Mouse (Mus musculus) erythroblast, embryonic 14.5 days (primary cell): ENCODE data around the gene Hsbp1. TPM values are rescaled to one million over a fixed set of nuclear protein-coding genes. Genes with fewer than 3 reads are reported as not detected.
"Not testable (repeated sequence)": the region's sequence is repeated elsewhere in the genome, so short reads cannot be mapped to it uniquely, and the experiment has no call there.

Experiments
- H3K27me3 ChIP-seq: 2 replicates; pipeline ENCODE4 v1.6.1; 2012; ENCODE audit warnings: inconsistent platforms; ENCODE audit not compliant: control insufficient read depth
- H3K36me3 ChIP-seq: 2 replicates; pipeline ENCODE4 v1.6.1; 2012; ENCODE audit warnings: mild to moderate bottlenecking, inconsistent platforms; ENCODE audit not compliant: control insufficient read depth
- H3K4me1 ChIP-seq: 2 replicates; pipeline ENCODE4 v1.6.1; 2012; ENCODE audit warnings: inconsistent platforms; ENCODE audit not compliant: control insufficient read depth
- H3K4me3 ChIP-seq: replicated peaks from 2 replicates; pipeline ENCODE3; 2012; ENCODE audit warnings: moderate library complexity, mild to moderate bottlenecking, inconsistent platforms
- H3K9me3 ChIP-seq: 2 replicates; pipeline ENCODE4 v1.6.1; 2012; ENCODE audit warnings: low read length, inconsistent platforms, mixed read lengths; ENCODE audit not compliant: control insufficient read depth
- GATA1 ChIP-seq: IDR thresholded peaks from 2 replicates; pipeline ENCODE4 v1.6.1; 2012; ENCODE audit warnings: low read length, inconsistent platforms, mixed read lengths
- TAL1 ChIP-seq: IDR thresholded peaks from 3 replicates; pipeline ENCODE4 v1.6.1; 2012; ENCODE audit warnings: low read length, inconsistent platforms, mixed read lengths
- polyA plus RNA-seq: library from polyadenylated mRNA; stranded (reverse); fragments of >175 nt; gene quantifications from 2 replicates; pipeline ENCODE4 v1.2.3, GENCODE M21; 2012

Hsbp1 gene
- 1.7 and 1.9 TPM in 2 replicates for polyA plus RNA-seq

GRCm38 (mm10) chr8:119344190-119344856, at the start of gene Hsbp1:
Gene Hsbp1 (plus strand): TSS chr8:119344488.
- Histone ChIP-seq H3K4me1 (peaks cover 22% of the 10 kb centered on the region), H3K4me3 (peak within 1 kb of the TSS; percentile 70), H3K27me3 (peaks cover 4% of the 10 kb centered on the region; the same call in 1 of the 2 replicates), H3K36me3 (peaks cover 30% of the 10 kb centered on the region), H3K9me3 (peaks cover 18% of the 10 kb centered on the region)
- TF ChIP-seq TAL1, result no peak

- Histone ChIP-seq H3K4me3 (no peak overlapping the region), H3K27me3 (no peaks in the 10 kb centered on the region; the same call in 1 of the 2 replicates), H3K9me3 (peaks cover 41% of the 10 kb centered on the region), H3K36me3 (no peaks in the 10 kb centered on the region), H3K4me1 (no peaks in the 10 kb centered on the region)
- TF ChIP-seq GATA1 (no peak), TAL1 (no peak)
Observed at GRCm38 (mm10) chr8:119295477-119295876, 48.8 kb upstream of the Hsbp1 start.

- peaks cover 53% of the 10 kb centered on the region for H3K9me3 ChIP-seq
- not testable (repeated sequence) for H3K4me1 ChIP-seq, H3K27me3 ChIP-seq, H3K4me3 ChIP-seq, H3K36me3 ChIP-seq
Observed at GRCm38 (mm10) chr8:119297752-119298151, 46.5 kb upstream of the Hsbp1 start.

- TF ChIP-seq GATA1, result no peak
- TF ChIP-seq TAL1, result no peak
- no peaks in the 10 kb centered on the region for H3K36me3 ChIP-seq
- no peaks in the 10 kb centered on the region; the same call in 1 of the 2 replicates for H3K27me3 ChIP-seq
- H3K4me3 ChIP-seq, result no peak overlapping the region
- no peaks in the 10 kb centered on the region for H3K4me1 ChIP-seq
- peaks cover 62% of the 10 kb centered on the region for H3K9me3 ChIP-seq
Observed at GRCm38 (mm10) chr8:119300335-119300734, 44.0 kb upstream of the Hsbp1 start.

- peaks cover 57% of the 10 kb centered on the region for H3K9me3 ChIP-seq
Observed at GRCm38 (mm10) chr8:119304196-119304595, 40.1 kb upstream of the Hsbp1 start.

GRCm38 (mm10) chr8:119311412-119311811, 32.9 kb upstream of the Hsbp1 start:
- Histone ChIP-seq H3K27me3 (no peaks in the 10 kb centered on the region), H3K4me1 (no peaks in the 10 kb centered on the region), H3K9me3 (peaks cover 7% of the 10 kb centered on the region), H3K4me3 (no peak overlapping the region), H3K36me3 (no peaks in the 10 kb centered on the region)
- TF ChIP-seq GATA1 (no peak), TAL1 (no peak)

More at GRCm38 (mm10) chr8:119304196-119304595, 40.1 kb upstream of the Hsbp1 start:
- Histone ChIP-seq H3K27me3 (no peaks in the 10 kb centered on the region; the same call in 1 of the 2 replicates), H3K4me3 (no peak overlapping the region), H3K36me3 (no peaks in the 10 kb centered on the region), H3K4me1 (no peaks in the 10 kb centered on the region)
- no peak for TF ChIP-seq GATA1
- no peak for TF ChIP-seq TAL1

GRCm38 (mm10) chr8:119323215-119323614, 21.1 kb upstream of the Hsbp1 start:
- Histone ChIP-seq H3K4me1 (no peaks in the 10 kb centered on the region), H3K4me3 (no peak overlapping the region), H3K36me3 (no peaks in the 10 kb centered on the region), H3K27me3 (no peaks in the 10 kb centered on the region), H3K9me3 (peaks cover 32% of the 10 kb centered on the region)
- TF ChIP-seq GATA1 (no peak), TAL1 (no peak)

- peaks cover 26% of the 10 kb centered on the region for H3K9me3 ChIP-seq
- H3K27me3 ChIP-seq, result peaks cover 4% of the 10 kb centered on the region; the same call in 1 of the 2 replicates
- no peak for TF ChIP-seq GATA1
- TF ChIP-seq TAL1, result no peak
- H3K4me3 ChIP-seq, result no peak overlapping the region
- peaks cover 8% of the 10 kb centered on the region for H3K4me1 ChIP-seq
- no peaks in the 10 kb centered on the region for H3K36me3 ChIP-seq
Observed at GRCm38 (mm10) chr8:119339546-119339945, 4.7 kb upstream of the Hsbp1 start.

- H3K9me3 ChIP-seq, result peaks cover 21% of the 10 kb centered on the region
Observed at GRCm38 (mm10) chr8:119343606-119344005, 682 bp upstream of the Hsbp1 start.

More at GRCm38 (mm10) chr8:119343606-119344005, 682 bp upstream of the Hsbp1 start:
- peaks cover 21% of the 10 kb centered on the region for H3K4me1 ChIP-seq
- peaks cover 4% of the 10 kb centered on the region; the same call in 1 of the 2 replicates for H3K27me3 ChIP-seq
- no peak overlapping the region for H3K4me3 ChIP-seq
- peaks cover 23% of the 10 kb centered on the region for H3K36me3 ChIP-seq
- TF ChIP-seq TAL1, result no peak
- no peak for TF ChIP-seq GATA1
